Mouse (Mus musculus) spleen, adult 2 months (tissue): Measurements from ENCODE around the gene Uckl1. TPM values are rescaled to one million over a fixed set of nuclear protein-coding genes. Genes with fewer than 3 reads are reported as not detected.

Source experiments
- DNase-seq, 2 experiments: peaks; one replicate each; pipeline versions ENCODE4 v3.0.0 to v3.0.0-alpha.2; 2012 to 2021; ENCODE audit warnings: low spot score in 2 of 2, low read depth in 1 of 2
- H3K27ac ChIP-seq: fragments of 200-500 bp; 2 replicates; pipeline ENCODE4 v1.5.1; 2012; ENCODE audit warnings: low read length, inconsistent platforms; ENCODE audit not compliant: insufficient read depth
- H3K27me3 ChIP-seq: fragments of 200-500 bp; 2 replicates; pipeline ENCODE4 v1.6.1; 2012; ENCODE audit warnings: mild to moderate bottlenecking, moderate library complexity, low read length, inconsistent platforms; ENCODE audit not compliant: control insufficient read depth, insufficient read depth
- H3K36me3 ChIP-seq: fragments of 200-500 bp; 2 replicates; pipeline ENCODE4 v1.6.1; 2012; ENCODE audit warnings: mild to moderate bottlenecking, low read length, inconsistent platforms; ENCODE audit not compliant: control insufficient read depth, insufficient read depth
- H3K4me1 ChIP-seq: fragments of 200-500 bp; 2 replicates; pipeline ENCODE4 v1.6.1; 2011; ENCODE audit warnings: inconsistent platforms; ENCODE audit not compliant: control insufficient read depth, insufficient read depth, insufficient read length
- H3K4me3 ChIP-seq: fragments of 200-500 bp; 2 replicates; pipeline ENCODE4 v1.5.1; 2011; ENCODE audit warnings: mild to moderate bottlenecking, inconsistent platforms; ENCODE audit not compliant: insufficient read depth, insufficient read length; ENCODE audit errors: extremely low read depth
- CTCF ChIP-seq: fragments of 200-500 bp; IDR thresholded peaks from 2 replicates; pipeline ENCODE4 v1.5.1; 2011; ENCODE audit warnings: mild to moderate bottlenecking, inconsistent platforms; ENCODE audit not compliant: insufficient read depth, insufficient read length, insufficient replicate concordance; ENCODE audit errors: extremely low read depth
- POLR2A ChIP-seq: fragments of 200-500 bp; IDR thresholded peaks from 2 replicates; pipeline ENCODE4 v1.6.1; 2011; ENCODE audit warnings: low read depth, low read length, inconsistent platforms
- WGBS: fragments of 180-500 bp; shearing (Covaris S2); methylation state at CpG from one replicate; pipeline ENCODE4 v1.1.7; 2018; 5-methylcytosine and 5-hydroxymethylcytosine counted together
- polyA plus RNA-seq: library from polyadenylated mRNA; depleted of rRNA; stranded (reverse); fragments of >200 nt; gene quantifications from 2 replicates; pipeline ENCODE4 v1.2.3, GENCODE M21; 2012

Uckl1 gene
- polyA plus RNA-seq, 1 experiment: 170 TPM

- Histone ChIP-seq H3K4me3 (no peak overlapping the region), H3K4me1 (peaks cover 3% of the 10 kb centered on the region; the same call in 1 of the 2 replicates), H3K27ac (no peak overlapping the region), H3K27me3 (no peaks in the 10 kb centered on the region), H3K36me3 (peaks cover under 1% of the 10 kb centered on the region; the same call in 1 of the 2 replicates)
- no peak for TF ChIP-seq CTCF
- no peak for TF ChIP-seq POLR2A
- WGBS: 93% methylated on average over 1 of the region's 1 CpGs
- no peak for DNase-seq
Measured at GRCm38 (mm10) chr2:181579681-181580080, 5.0 kb downstream of the Uckl1 start.

- WGBS: 88% methylated on average over 5 of the region's 5 CpGs
- H3K4me1 ChIP-seq: peaks cover 3% of the 10 kb centered on the region; the same call in 1 of the 2 replicates
- H3K36me3 ChIP-seq: peaks cover 3% of the 10 kb centered on the region; the same call in 1 of the 2 replicates
- no peaks in the 10 kb centered on the region for H3K27me3 ChIP-seq
- DNase-seq: no peak
- TF ChIP-seq POLR2A (no peak), CTCF (no peak)
- H3K27ac ChIP-seq: no peak overlapping the region
- H3K4me3 ChIP-seq: no peak overlapping the region
Measured at GRCm38 (mm10) chr2:181578790-181579618, 5.7 kb downstream of the Uckl1 start.

DNA sequence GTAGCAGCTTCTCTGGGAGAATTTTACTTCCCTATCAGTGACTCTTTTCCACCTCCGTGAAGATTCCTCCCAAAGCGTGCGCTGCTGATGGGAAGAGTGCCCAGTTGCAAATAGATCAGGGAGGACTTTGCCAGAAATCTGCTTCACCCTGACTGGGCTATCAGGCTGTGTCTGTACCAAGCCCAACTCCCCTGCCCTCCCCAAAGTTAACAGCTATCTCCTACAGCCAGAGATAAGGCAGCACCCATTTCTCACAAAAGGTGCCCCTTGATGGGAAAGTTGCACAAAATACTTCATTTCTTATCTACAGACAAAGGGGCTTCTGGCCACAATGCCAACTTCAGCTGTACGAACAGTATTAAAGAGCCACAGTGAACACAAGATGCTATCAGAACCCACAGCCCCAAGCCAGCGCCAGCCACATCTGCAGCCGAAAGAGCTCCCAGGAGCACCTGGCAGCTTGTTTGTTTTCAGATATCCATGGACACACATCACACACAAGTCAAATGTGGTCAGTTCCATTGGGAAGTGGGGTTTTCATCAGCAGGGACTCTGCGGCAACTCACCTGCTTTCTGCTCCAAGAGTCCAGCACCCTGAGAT lies 6.6 kb downstream of the Uckl1 start:
- no peak for DNase-seq
- H3K36me3 ChIP-seq: peaks cover 8% of the 10 kb centered on the region
- TF ChIP-seq POLR2A (no peak), CTCF (no peak)
- H3K4me3 ChIP-seq: no peak overlapping the region
- WGBS: 73% methylated on average over 7 of the region's 7 CpGs
- H3K4me1 ChIP-seq: peaks cover 3% of the 10 kb centered on the region; the same call in 1 of the 2 replicates
- no peak overlapping the region for H3K27ac ChIP-seq
- H3K27me3 ChIP-seq: no peaks in the 10 kb centered on the region

DNA sequence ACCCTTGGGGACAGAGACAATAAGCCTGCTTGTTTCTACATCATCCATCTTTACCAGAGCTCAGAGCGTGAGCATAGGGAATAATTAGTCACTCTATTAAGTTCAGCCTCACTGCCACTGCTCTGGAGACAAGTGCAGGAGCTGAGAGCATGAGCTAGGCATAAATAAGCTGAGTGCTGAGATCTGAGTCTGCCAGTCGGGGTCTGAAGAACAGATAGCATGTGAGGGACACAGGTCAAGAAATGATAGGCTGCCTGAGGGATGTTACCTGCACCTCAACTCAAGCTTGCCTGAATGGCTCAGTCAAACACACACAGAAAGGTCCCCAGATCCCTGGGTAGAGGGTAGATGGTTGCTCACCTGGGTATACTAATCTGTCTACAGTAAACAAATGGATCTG lies 7.6 kb downstream of the Uckl1 start:
- H3K4me1 ChIP-seq: peaks cover 3% of the 10 kb centered on the region; the same call in 1 of the 2 replicates

GRCm38 (mm10) chr2:181576613-181577012 lies 8.1 kb downstream of the Uckl1 start:
- Histone ChIP-seq H3K36me3 (peaks cover 18% of the 10 kb centered on the region), H3K27me3 (no peaks in the 10 kb centered on the region), H3K4me3 (no peak overlapping the region), H3K27ac (no peak overlapping the region), H3K4me1 (peaks cover 3% of the 10 kb centered on the region; the same call in 1 of the 2 replicates)
- DNase-seq: no peak
- TF ChIP-seq CTCF: no peak
- WGBS: 87% methylated on average over 2 of the region's 2 CpGs

More for the DNA sequence above, 7.6 kb downstream of the Uckl1 start:
- 87% methylated on average over 2 of the region's 2 CpGs for WGBS
- DNase-seq: no peak
- TF ChIP-seq POLR2A: no peak
- no peak for TF ChIP-seq CTCF
- Histone ChIP-seq H3K27ac (no peak overlapping the region), H3K27me3 (no peaks in the 10 kb centered on the region), H3K4me3 (no peak overlapping the region), H3K36me3 (peaks cover 16% of the 10 kb centered on the region)

DNA sequence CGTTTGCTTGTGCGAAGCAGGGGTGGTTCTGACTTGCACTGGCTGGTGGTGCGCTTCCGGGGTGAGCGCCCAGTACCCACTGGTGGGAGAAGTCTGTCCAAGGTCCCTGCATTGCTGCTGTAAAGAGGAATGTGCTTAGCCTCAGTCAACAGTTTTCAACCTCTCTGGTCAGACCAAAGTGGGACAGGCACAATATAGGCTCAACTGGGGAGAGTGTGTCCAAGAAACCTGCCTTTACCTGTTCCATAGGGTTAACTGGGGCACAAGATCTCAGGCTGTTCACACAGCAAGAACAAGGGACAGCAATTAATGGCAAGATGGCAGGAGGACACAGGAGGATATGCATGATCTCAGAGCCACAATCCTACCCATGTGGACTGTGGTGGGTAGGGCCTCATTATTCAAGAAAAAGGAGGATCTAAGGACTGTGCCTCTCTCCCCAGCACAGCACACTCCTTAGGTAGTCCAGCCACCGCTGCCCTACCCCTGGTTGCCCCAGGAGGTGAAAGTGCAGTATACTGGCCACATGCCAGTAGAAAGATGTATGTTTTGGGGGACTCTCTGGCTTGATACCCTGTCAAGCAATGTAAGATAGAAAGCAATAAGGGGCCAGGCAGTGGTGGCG lies 9.7 kb downstream of the Uckl1 start:
- peaks cover 18% of the 10 kb centered on the region for H3K36me3 ChIP-seq
- TF ChIP-seq POLR2A (no peak), CTCF (no peak)
- H3K27ac ChIP-seq: no peak overlapping the region
- H3K4me1 ChIP-seq: peaks cover 3% of the 10 kb centered on the region; the same call in 1 of the 2 replicates
- no peak overlapping the region for H3K4me3 ChIP-seq
- WGBS: 92% methylated on average over 7 of the region's 7 CpGs
- H3K27me3 ChIP-seq: no peaks in the 10 kb centered on the region
- no peak for DNase-seq
